8 mouse cellular contexts compared by ENCODE assay signal in genomic region chr13:21478759-21479670, GRCm38 (mm10). TPM values are rescaled to one million over a fixed set of nuclear protein-coding genes. Genes with fewer than 3 reads are reported as not detected.
DNase-seq lines count a peak whose midpoint lies in the region; ATAC-seq lines count a peak whose summit lies in the region.
"Not testable (repeated sequence)": the region's sequence is repeated elsewhere in the genome, so short reads cannot be mapped to it uniquely, and the experiment has no call there.

Zkscan4 (plus strand) TSS chr13:21478907.
Gm10065 (minus strand) TSS chr13:21479441.

- not testable (repeated sequence) for H3K27ac ChIP-seq in liver, embryonic 13.5 days
- H3K27ac ChIP-seq in stomach, embryonic 16.5 days (ENCODE audit: low read length), result peak within 1 kb of the TSS; percentile 83

- DNase-seq in MN1 (ENCODE audit: low spot score), result peak; percentile 79
- peak; percentile 83 to 86 for DNase-seq in cerebellum, postnatal 14 days
- peak; percentile 55 to 89 for DNase-seq in frontal cortex, adult 2 months (ENCODE audit: extremely low spot score in 1 of 2, low spot score in 1 of 2)
- DNase-seq in heart, postnatal 36 days, result peak; percentile 63 to 72
- peak; percentile 81 for DNase-seq in layer of hippocampus, adult 11-12 months (ENCODE audit: low spot score)
- not testable (repeated sequence) for DNase-seq in liver, embryonic 13.5 days

- H3K36me3 ChIP-seq in liver, embryonic 13.5 days; stomach, embryonic 16.5 days (ENCODE audit: control insufficient read depth, insufficient read depth, low read length): not testable (repeated sequence)

- H3K27me3 ChIP-seq in liver, embryonic 13.5 days, result peaks cover 20% of the 10 kb centered on the region
- not testable (repeated sequence) for H3K27me3 ChIP-seq in stomach, embryonic 16.5 days (ENCODE audit: control insufficient read depth, insufficient read depth, low read length)

- H3K9me3 ChIP-seq in liver, embryonic 13.5 days (replicated peaks); stomach, embryonic 16.5 days (replicated peaks; ENCODE audit: control insufficient read depth, low read length): not testable (repeated sequence)

- H3K9ac ChIP-seq in liver, embryonic 13.5 days, result peak within 1 kb of the TSS; percentile 59
- H3K9ac ChIP-seq in stomach, embryonic 16.5 days (ENCODE audit: low read length), result peak within 1 kb of the TSS; percentile 78

- H3K4me3 ChIP-seq in liver, embryonic 13.5 days (replicated peaks), result peak within 1 kb of the TSS; percentile 55
- peak within 1 kb of the TSS; percentile 71 for H3K4me3 ChIP-seq in stomach, embryonic 16.5 days (replicated peaks; ENCODE audit: low read length)

- 4% methylated on average over 31 of the region's 31 CpGs for whole genome bisulfite sequencing in liver, embryonic 13.5 days (ENCODE audit: insufficient replicate concordance)
- 2% methylated on average over 30 of the region's 31 CpGs for WGBS in stomach, embryonic 16.5 days

- H3K4me1 ChIP-seq in liver, embryonic 13.5 days (replicated peaks); stomach, embryonic 16.5 days (ENCODE audit: control insufficient read depth, insufficient read depth, low read length): not testable (repeated sequence)

- ATAC-seq in liver, embryonic 13.5 days (ENCODE audit: low read depth), result peak; percentile 55
- peak; percentile 47; the same call in 1 of the 2 replicates for ATAC-seq in monocyte, adult 5-6 weeks (replicated peaks; ENCODE audit: insufficient number of reproducible peaks, low FRiP score, low TSS enrichment, poor library complexity, severe bottlenecking)
- ATAC-seq in stomach, embryonic 16.5 days (ENCODE audit: insufficient read depth, low FRiP score), result peak; percentile 83

- peak within 1 kb of the TSS; percentile 66 for H3K4me2 ChIP-seq in liver, embryonic 13.5 days
- peak within 1 kb of the TSS; percentile 68 for H3K4me2 ChIP-seq in stomach, embryonic 16.5 days (ENCODE audit: low read depth, low read length)

- intact Hi-C loops in heart, postnatal 36 days (cut with DNase I), result not testable (repeated sequence)

RNA-seq across cellular contexts. Expression of gene Zkscan4, which starts in this region (rescaled TPM):
- 3.7 and 4.8 TPM in 2 replicates for polyA plus RNA-seq in frontal cortex, adult 2 months (2012; rRNA removed)
- total RNA-seq in heart, postnatal 36 days (2021), result 1 to 10 TPM; 1.2 to 1.5 TPM
- 0.33 and 0.38 TPM in 2 replicates for polyA plus RNA-seq in liver, embryonic 13.5 days (2015; fragmentation: Nextera tagmentation; extraction: Ambion mirVana)
- total RNA-seq in monocyte, adult 5-6 weeks (2017), result 1.6 TPM in 1 of 3 replicates, not detected in the others
- polyA plus RNA-seq in stomach, embryonic 16.5 days (2015; fragmentation: Nextera tagmentation; extraction: Ambion mirVana), result 2.8 and 3.4 TPM in 2 replicates

RNA-seq across cellular contexts. Expression of gene Gm10065, which starts in this region (rescaled TPM):
- polyA plus RNA-seq in frontal cortex, adult 2 months (2012; rRNA removed), result not detected in 2 replicates
- total RNA-seq in heart, postnatal 36 days (2021), result not detected
- not detected in 2 replicates for polyA plus RNA-seq in liver, embryonic 13.5 days (2015; fragmentation: Nextera tagmentation; extraction: Ambion mirVana)
- not detected in 3 replicates for total RNA-seq in monocyte, adult 5-6 weeks (2017)
- not detected in 2 replicates for polyA plus RNA-seq in stomach, embryonic 16.5 days (2015; fragmentation: Nextera tagmentation; extraction: Ambion mirVana)

Comparison
In these comparisons a context has a peak if more than half of its experiments do, and no peak if none do; other contexts are left out.
1. Peak in ATAC-seq, H3K4me3 ChIP-seq, H3K9ac ChIP-seq and H3K4me2 ChIP-seq in liver, embryonic 13.5 days; RNA of the genes that start here not detected or under 1 TPM.